Mouse (Mus musculus): Measurements from ENCODE around the gene Ctnnd1. TPM values are rescaled to one million over a fixed set of nuclear protein-coding genes. Genes with fewer than 3 reads are reported as not detected.

The Ctnnd1 gene
- polyA plus RNA-seq, 1 experiment: 13.6 TPM

DNA sequence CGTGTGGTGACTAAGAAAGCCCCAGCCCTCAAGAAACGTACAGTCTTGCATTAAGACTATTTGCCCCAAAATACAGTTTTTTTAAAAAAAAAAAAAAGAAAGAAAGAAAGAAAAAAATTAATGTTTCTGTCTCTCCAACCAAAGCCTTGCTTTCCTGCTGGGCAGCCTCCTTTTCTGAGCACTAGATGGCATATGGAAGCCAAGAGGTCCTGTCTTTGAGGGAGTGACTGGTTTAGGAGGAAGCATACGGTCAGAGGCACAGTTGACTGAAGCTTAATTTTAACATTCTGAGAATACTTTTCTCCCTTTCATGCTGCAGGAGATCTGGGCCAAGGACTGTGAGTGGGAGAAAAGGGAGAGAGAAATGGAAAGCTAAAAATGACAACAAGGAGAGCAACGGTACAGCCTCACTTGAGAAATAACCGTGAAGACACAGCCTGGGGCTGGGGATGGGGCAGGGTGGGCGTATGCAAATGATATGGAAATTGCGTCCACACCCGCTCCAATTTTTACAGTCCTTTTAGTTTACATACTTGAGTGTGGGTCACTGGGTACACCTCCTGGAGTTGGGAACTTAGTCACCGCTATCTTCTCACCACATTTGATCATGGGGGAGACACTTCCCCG, 93.6 kb downstream of the Ctnnd1 start:
- H3K4me3 ChIP-seq (ENCODE audit: control insufficient read depth, insufficient read depth, low read length): no peak overlapping the region
- H3K27ac ChIP-seq (ENCODE audit: control insufficient read depth, insufficient read depth, low read length): no peak overlapping the region
- no peak for DNase-seq
- no peaks in the 10 kb centered on the region for H3K4me1 ChIP-seq (replicated peaks; ENCODE audit: control insufficient read depth, insufficient read depth, low read length)
- no peaks in the 10 kb centered on the region for H3K36me3 ChIP-seq (ENCODE audit: control insufficient read depth, insufficient read depth, low read length)
- no peaks in the 10 kb centered on the region for H3K27me3 ChIP-seq (ENCODE audit: control insufficient read depth, insufficient read depth, low read length)
- TF ChIP-seq CTCF (IDR thresholded peaks at IDR 0.05; ENCODE audit: borderline replicate concordance, control insufficient read depth, extremely low read depth, insufficient read depth, low read length, poor library complexity) (no peak), POLR2A (IDR thresholded peaks at IDR 0.05; ENCODE audit: control insufficient read depth, extremely low read depth, insufficient read depth, low read length, poor library complexity) (no peak)
- 60% methylated on average over 10 of the region's 10 CpGs for WGBS

DNA sequence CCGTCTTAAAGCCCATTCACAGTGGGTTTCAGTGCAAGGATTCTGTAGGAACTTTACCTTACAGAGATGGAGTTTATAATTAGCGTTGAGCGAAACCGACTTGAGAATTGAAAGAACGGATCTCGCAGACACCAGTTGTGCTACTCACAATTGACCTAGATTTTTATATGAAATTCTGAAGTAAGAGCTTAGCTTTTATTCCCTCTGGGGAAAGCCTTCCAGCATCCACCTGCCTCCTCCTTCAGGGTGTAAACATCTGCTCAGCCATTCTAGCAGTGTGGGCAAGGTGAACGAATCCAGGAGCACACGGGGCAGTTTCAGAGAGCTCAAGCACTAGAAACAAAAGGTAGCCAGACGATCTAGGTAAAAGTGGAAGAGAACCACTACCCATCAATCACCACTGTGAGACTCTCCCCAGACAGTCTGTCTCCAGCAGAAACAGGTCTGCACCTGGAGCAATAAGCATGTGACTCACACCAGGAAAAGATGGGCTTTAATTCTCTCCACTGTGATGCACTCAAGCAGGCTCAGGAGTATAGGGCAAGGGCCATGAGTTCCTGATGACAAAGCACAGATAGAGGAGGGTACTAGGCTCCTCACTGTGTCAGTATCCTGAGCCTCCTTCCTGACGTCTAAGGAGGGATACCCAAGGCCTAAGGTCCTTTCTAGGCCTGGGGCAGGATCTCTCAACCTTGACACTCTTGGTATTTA, 99.0 kb downstream of the Ctnnd1 start:
- WGBS: 90% methylated on average over 10 of the region's 10 CpGs
- Histone ChIP-seq H3K4me3 (ENCODE audit: control insufficient read depth, insufficient read depth, low read length) (no peak overlapping the region), H3K36me3 (ENCODE audit: control insufficient read depth, insufficient read depth, low read length) (no peaks in the 10 kb centered on the region), H3K27ac (ENCODE audit: control insufficient read depth, insufficient read depth, low read length) (no peak overlapping the region), H3K4me1 (replicated peaks; ENCODE audit: control insufficient read depth, insufficient read depth, low read length) (no peaks in the 10 kb centered on the region), H3K27me3 (ENCODE audit: control insufficient read depth, insufficient read depth, low read length) (no peaks in the 10 kb centered on the region)
- no peak for DNase-seq
- TF ChIP-seq POLR2A (IDR thresholded peaks at IDR 0.05; ENCODE audit: control insufficient read depth, extremely low read depth, insufficient read depth, low read length, poor library complexity): no peak
- no peak for TF ChIP-seq CTCF (IDR thresholded peaks at IDR 0.05; ENCODE audit: borderline replicate concordance, control insufficient read depth, extremely low read depth, insufficient read depth, low read length, poor library complexity)

Other genes with a start within 250 kb of the Ctnnd1 start
- gene Calcrl, start 225.4 kb downstream of the Ctnnd1 start, polyA plus RNA-seq (2012; rRNA removed): 7.5 and 8.7 TPM in 2 replicates
- 1.5 and 2.3 TPM in 2 replicates for gene Tfpi, start 174.0 kb downstream of the Ctnnd1 start, polyA plus RNA-seq (2012; rRNA removed)
- gene Btbd18, start 8.3 kb upstream of the Ctnnd1 start, polyA plus RNA-seq (2012; rRNA removed): not detected in 2 replicates
- gene Selenoh, start 20.0 kb upstream of the Ctnnd1 start, polyA plus RNA-seq (2012; rRNA removed): 172 and 191 TPM in 2 replicates
- gene Gm28635, start 27.3 kb upstream of the Ctnnd1 start, polyA plus RNA-seq (2012; rRNA removed): not detected in 2 replicates
- gene Med19, start 27.6 kb upstream of the Ctnnd1 start, polyA plus RNA-seq (2012; rRNA removed): 10.6 and 11.6 TPM in 2 replicates
- gene Tmx2, start 28.4 kb upstream of the Ctnnd1 start, polyA plus RNA-seq (2012; rRNA removed): 50.2 and 53.8 TPM in 2 replicates
- gene Zdhhc5, start 64.4 kb upstream of the Ctnnd1 start, polyA plus RNA-seq (2012; rRNA removed): 53.6 and 57.1 TPM in 2 replicates
- 25.0 and 29.3 TPM in 2 replicates for gene Clp1, start 76.6 kb upstream of the Ctnnd1 start, polyA plus RNA-seq (2012; rRNA removed)
- 1.2 and 2.0 TPM in 2 replicates for gene Ypel4, start 83.3 kb upstream of the Ctnnd1 start, polyA plus RNA-seq (2012; rRNA removed)
- gene Gm19426, start 92.9 kb upstream of the Ctnnd1 start, polyA plus RNA-seq (2012; rRNA removed): 0.15 TPM in 1 of 2 replicates, not detected in the other
- 64.6 and 93.7 TPM in 2 replicates for gene Serping1, start 124.7 kb upstream of the Ctnnd1 start, polyA plus RNA-seq (2012; rRNA removed)
- 27.7 and 35.3 TPM in 2 replicates for gene Ube2l6, start 148.1 kb upstream of the Ctnnd1 start, polyA plus RNA-seq (2012; rRNA removed)
- 0.60 and 0.94 TPM in 2 replicates for gene Smtnl1, start 171.9 kb upstream of the Ctnnd1 start, polyA plus RNA-seq (2012; rRNA removed)
- 23.0 and 29.0 TPM in 2 replicates for gene Timm10, start 176.2 kb upstream of the Ctnnd1 start, polyA plus RNA-seq (2012; rRNA removed)
- gene Slc43a1, start 188.1 kb upstream of the Ctnnd1 start, polyA plus RNA-seq (2012; rRNA removed): 106 and 123 TPM in 2 replicates
- 1.8 and 2.1 TPM in 2 replicates for gene Rtn4rl2, start 235.9 kb upstream of the Ctnnd1 start, polyA plus RNA-seq (2012; rRNA removed)

Data from thymus, adult 2 months (tissue).